Mouse (Mus musculus) kidney, embryonic 16.5 days (tissue): ENCODE measurements around the gene Golga3. TPM values are rescaled to one million over a fixed set of nuclear protein-coding genes. Genes with fewer than 3 reads are reported as not detected.

Experiments used
- ATAC-seq: fragments of 200-750 bp; cut with Nextera tagmentation; 2 replicates; pipeline ENCODE4 v1.8.0; 2017; ENCODE audit warnings: moderate TSS enrichment; ENCODE audit not compliant: low FRiP score, low TSS enrichment
- H3K27ac ChIP-seq: fragments of 300-500 bp; sonication (generic); 2 replicates; pipeline ENCODE4 v1.5.1; 2014; ENCODE audit warnings: low read length
- H3K27me3 ChIP-seq: fragments of 300-500 bp; sonication (generic); 2 replicates; pipeline ENCODE4 v1.6.1; 2014; ENCODE audit warnings: low read length, control low read depth, mixed read lengths; ENCODE audit not compliant: insufficient read depth
- H3K36me3 ChIP-seq: fragments of 300-500 bp; sonication (generic); 2 replicates; pipeline ENCODE4 v1.6.1; 2014; ENCODE audit warnings: low read length, control low read depth, mixed read lengths; ENCODE audit not compliant: insufficient read depth
- H3K4me1 ChIP-seq: fragments of 300-500 bp; sonication (generic); 2 replicates; pipeline ENCODE4 v1.6.1; 2014; ENCODE audit warnings: low read length, control low read depth, mixed read lengths; ENCODE audit not compliant: insufficient read depth
- H3K4me2 ChIP-seq: fragments of 300-500 bp; sonication (generic); replicated peaks from 2 replicates; pipeline ENCODE4 v1.6.1; 2014; ENCODE audit warnings: low read depth, low read length
- H3K4me3 ChIP-seq: fragments of 300-500 bp; sonication (generic); 2 replicates; pipeline ENCODE4 v1.5.1; 2014; ENCODE audit warnings: mild to moderate bottlenecking, low read length
- H3K9ac ChIP-seq: fragments of 300-500 bp; sonication (generic); replicated peaks from 2 replicates; pipeline ENCODE4 v1.6.1; 2014; ENCODE audit warnings: low read length
- H3K9me3 ChIP-seq: fragments of 300-500 bp; sonication (generic); 2 replicates; pipeline ENCODE4 v1.6.1; 2016; ENCODE audit warnings: low read length, control low read depth
- WGBS: fragments of 180-500 bp; shearing (Covaris S2); extraction: QIAGEN DNeasy Blood & Tissue Kit; methylation state at CpG from one replicate; pipeline ENCODE4 v1.1.7; 2014; 5-methylcytosine and 5-hydroxymethylcytosine counted together
- polyA plus RNA-seq: library from polyadenylated mRNA; unstranded; fragments of >200 nt; fragmentation: Nextera tagmentation; extraction: Ambion mirVana; gene quantifications from 2 replicates; pipeline ENCODE4 v1.2.1, GENCODE M21; 2015

Gene Golga3
- polyA plus RNA-seq, 1 experiment from 2014 or later, result 19.2 TPM

DNA sequence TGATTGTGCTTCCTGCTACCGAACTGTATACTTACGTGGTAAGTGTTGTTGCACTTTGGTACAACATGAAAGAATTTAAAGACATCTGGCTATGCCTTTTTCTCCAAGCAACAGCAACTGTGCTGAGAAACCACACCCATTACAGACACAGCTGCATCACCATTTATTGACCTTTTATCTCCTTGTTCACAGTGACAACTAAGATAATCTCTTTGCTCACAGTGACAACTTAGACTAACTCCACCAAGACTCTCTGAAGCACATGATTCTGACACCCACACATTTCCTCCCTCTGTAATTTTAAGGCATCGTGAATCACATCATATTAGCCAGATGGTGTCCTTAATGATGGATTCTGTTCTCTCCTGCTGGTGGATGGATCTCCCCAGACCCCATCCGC lies 97.6 kb downstream of the Golga3 start:
- 81% methylated on average over 4 of the region's 4 CpGs for WGBS
- no peak overlapping the region for H3K9ac ChIP-seq
- no peaks in the 10 kb centered on the region for H3K4me1 ChIP-seq
- H3K27ac ChIP-seq, result no peak overlapping the region
- no peaks in the 10 kb centered on the region for H3K27me3 ChIP-seq
- no peak for ATAC-seq
- H3K4me3 ChIP-seq, result no peak overlapping the region
- no peaks in the 10 kb centered on the region for H3K9me3 ChIP-seq
- H3K4me2 ChIP-seq, result no peak overlapping the region
- no peaks in the 10 kb centered on the region for H3K36me3 ChIP-seq

DNA sequence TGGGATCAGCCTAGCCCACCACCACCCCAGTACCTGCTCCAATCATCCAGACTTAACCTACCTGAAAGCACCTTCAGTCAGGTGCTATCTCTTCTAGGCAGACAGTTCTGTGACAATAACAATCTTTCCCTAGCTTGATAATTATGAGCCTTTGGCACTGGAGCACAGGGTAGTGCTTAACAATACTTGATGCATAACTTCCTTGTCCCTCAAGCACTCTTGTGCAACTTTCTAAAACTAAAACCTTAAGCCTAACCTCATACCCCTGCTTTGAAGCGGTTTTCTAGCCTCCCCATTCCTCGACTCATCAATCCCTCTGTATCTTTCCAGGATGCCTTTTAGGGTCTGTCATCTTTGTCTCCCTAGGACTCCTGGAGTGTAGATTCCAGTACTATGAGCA lies 98.3 kb downstream of the Golga3 start:
- no peaks in the 10 kb centered on the region for H3K4me1 ChIP-seq

More for the DNA sequence above, 98.3 kb downstream of the Golga3 start:
- Histone ChIP-seq H3K4me2 (no peak overlapping the region), H3K9me3 (no peaks in the 10 kb centered on the region), H3K27ac (no peak overlapping the region), H3K36me3 (no peaks in the 10 kb centered on the region), H3K9ac (no peak overlapping the region), H3K27me3 (no peaks in the 10 kb centered on the region), H3K4me3 (no peak overlapping the region)
- 64% methylated on average over 2 of the region's 2 CpGs for WGBS
- no peak for ATAC-seq

Other genes with a start within 250 kb of the Golga3 start
- 19.8 and 24.0 TPM in 2 replicates for gene Zfp932, start 180.2 kb upstream of the Golga3 start, polyA plus RNA-seq
- 4.2 and 6.9 TPM in 2 replicates for gene Gm17655, start 104.2 kb upstream of the Golga3 start, polyA plus RNA-seq
- gene Gm35315, start 82.3 kb upstream of the Golga3 start, polyA plus RNA-seq, result 1.6 and 1.7 TPM in 2 replicates
- 2.3 and 2.6 TPM in 2 replicates for gene Plcxd1, start 76.7 kb upstream of the Golga3 start, polyA plus RNA-seq
- 36.4 and 39.2 TPM in 2 replicates for gene Gtpbp6, start 68.5 kb upstream of the Golga3 start, polyA plus RNA-seq
- gene Zfp605, start 66.6 kb upstream of the Golga3 start, polyA plus RNA-seq, result 4.5 and 6.0 TPM in 2 replicates
- gene Chfr, start 40.9 kb upstream of the Golga3 start, polyA plus RNA-seq, result 39.4 and 42.8 TPM in 2 replicates
- gene Ankle2, start 54.3 kb downstream of the Golga3 start, polyA plus RNA-seq, result 24.3 and 25.5 TPM in 2 replicates
- gene Pgam5, start 93.2 kb downstream of the Golga3 start, polyA plus RNA-seq, result 68.5 and 74.5 TPM in 2 replicates
- gene Pxmp2, start 109.5 kb downstream of the Golga3 start, polyA plus RNA-seq, result 25.1 and 27.3 TPM in 2 replicates
- 30.3 and 32.1 TPM in 2 replicates for gene Pole, start 109.6 kb downstream of the Golga3 start, polyA plus RNA-seq
- gene P2rx2, start 166.5 kb downstream of the Golga3 start, polyA plus RNA-seq, result 1.1 and 1.2 TPM in 2 replicates
- gene Lrcol1, start 168.0 kb downstream of the Golga3 start, polyA plus RNA-seq, result not detected in 2 replicates